Mouse (Mus musculus) layer of hippocampus, adult 9-10 months (tissue): ENCODE measurements around the gene Wbp2.

ENCODE experiments used
- DNase-seq: peaks from one replicate; pipeline ENCODE4 v3.0.0; 2022; ENCODE audit warnings: low spot score

Wbp2 gene

GRCm38 (mm10) chr11:116089545-116089944 lies 2.8 kb upstream of the Wbp2 start:
- no peak for DNase-seq

DNA sequence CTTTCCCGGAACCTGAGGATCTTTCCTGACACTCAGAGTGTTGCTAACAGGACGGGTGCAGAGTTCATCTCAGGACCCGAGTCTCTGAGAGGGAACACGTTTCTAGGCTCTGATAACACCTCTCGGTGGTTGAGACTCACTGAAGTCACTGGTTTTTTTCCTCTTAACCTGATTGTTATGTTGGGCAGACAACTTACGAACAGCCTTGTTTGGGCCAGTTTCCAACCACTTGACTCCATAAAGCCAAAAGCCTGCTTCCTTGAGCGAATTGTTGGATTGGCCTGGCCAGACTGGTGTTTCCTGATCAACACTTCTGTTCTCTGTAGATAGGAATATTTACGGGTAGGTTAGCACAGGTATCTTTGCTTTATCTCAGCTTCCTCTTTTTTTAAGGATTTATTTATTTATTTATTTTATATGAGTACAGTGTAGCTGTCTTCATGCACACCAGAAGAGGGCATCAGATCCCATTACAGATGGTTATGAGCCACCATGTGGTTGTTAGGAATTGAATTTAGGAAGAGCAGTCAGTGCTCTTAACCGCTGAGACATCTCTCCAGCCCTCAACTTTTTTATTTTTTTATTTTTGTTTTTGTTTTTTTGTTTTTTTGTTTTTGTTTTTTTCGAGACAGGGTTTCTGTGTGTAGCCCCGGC lies 2.1 kb upstream of the Wbp2 start:
- no peak for DNase-seq

GRCm38 (mm10) chr11:116088188-116088587 lies 1.4 kb upstream of the Wbp2 start:
- no peak for DNase-seq

GRCm38 (mm10) chr11:116087194-116088130 lies 667 bp upstream of the Wbp2 start:
- no peak for DNase-seq

GRCm38 (mm10) chr11:116084166-116084565 lies 2.6 kb downstream of the Wbp2 start:
- no peak for DNase-seq

DNA sequence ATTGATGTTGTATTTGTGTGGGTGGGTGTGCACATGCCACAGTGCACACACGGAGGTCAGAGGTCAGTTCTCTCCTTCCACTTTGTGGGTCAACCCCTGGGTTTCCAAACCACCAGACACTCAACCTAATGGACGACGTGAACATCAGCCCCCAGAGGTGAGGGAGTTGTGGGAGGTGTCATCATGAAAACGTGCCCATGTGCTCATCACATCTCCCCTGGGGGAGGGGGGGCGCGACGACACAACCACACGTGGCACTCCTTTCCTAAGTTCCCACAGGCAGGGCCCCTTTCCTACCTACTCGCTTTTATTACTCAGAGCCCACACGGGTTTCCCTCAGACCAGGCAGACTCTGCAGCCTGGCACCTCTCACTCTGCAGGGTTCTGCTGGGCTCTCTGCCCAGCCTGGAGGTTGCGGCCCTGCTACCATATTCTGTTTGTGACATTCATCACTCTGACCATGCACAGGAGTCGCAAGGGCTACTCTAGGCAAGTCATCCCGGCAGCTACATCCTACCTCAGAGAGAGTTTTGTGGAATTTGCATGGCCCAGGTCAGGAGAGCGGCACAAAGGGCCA lies 3.6 kb downstream of the Wbp2 start:
- DNase-seq = no peak

GRCm38 (mm10) chr11:116081081-116081480 lies 5.7 kb downstream of the Wbp2 start:
- DNase-seq = no peak

DNA sequence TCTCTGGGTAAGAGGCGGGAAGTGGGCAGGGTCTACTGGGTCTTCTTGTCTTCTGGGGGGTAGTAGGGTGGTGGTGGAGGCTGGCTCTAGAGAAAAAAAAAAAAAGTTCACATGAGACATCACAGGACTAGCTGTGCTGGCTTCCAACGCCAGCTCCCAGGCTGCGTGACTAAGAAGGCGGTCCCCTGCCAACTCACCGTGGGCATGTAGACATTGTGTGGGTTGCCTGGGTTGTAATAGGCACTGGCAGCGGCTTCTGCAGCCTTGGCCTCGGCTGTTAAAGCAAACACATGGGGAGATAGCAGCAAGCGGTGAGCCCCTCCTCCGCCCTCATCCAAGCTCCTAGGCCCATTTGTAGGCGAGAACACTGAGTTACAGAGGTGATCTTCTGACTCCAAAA lies 7.3 kb downstream of the Wbp2 start:
- DNase-seq = peak; percentile 61

GRCm38 (mm10) chr11:116078676-116079320 lies 8.0 kb downstream of the Wbp2 start:
- no peak for DNase-seq

DNA sequence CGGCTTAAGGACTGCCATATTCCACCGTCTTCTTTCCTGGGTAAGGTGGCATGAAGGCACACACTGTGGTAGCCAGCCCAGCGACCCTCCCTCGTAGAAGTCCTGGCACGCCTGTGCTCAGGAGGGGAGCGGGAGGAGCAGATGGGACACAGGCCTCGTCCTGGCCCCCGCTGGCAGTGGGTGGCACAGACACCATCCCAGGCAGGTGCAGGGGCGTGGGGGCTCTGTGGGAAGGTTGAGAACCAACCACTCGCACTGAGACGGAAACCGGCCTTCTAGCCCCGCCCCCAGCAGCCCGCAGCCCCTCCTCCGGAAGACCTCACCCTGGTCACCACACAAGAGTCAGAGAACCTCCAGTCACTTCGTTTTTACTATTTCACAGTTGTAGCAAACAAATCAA lies 8.6 kb downstream of the Wbp2 start:
- DNase-seq = no peak

DNA sequence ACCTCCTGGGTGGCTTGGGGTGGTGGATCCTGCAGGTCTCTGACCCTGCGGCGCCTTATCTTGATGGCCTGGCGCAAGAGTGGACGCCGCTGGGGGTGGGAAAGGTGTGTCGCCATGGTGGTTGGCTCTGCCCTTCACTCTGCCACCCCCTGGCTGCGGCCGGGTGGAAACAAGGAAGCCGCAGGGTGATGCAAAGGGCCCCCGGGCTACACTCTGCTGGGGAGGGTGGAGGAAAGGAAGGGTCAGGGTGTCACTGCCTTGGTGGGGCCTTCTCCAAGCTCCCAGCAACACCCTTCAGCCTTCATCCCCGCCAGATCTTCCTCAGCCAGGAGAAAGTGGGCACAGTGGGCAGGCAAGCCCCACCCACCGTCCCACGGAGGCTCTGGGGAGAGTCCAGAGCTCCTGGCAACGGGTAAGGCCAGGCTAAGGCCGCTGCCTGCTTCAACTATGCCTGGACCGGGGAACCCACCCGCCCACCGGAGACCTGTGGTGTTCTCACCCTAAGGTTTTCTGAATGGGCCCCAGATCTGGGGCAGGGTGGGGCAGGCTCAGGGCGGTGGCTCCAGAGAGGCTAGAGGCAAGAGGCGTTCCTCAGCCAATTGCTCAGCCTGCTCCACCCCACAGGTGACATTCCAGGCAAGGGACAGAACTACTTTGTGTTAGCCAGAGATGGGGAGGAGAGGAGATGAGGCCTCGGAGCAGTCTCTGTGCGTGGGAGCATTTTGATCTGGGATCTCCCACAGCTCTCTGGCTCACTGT lies 9.2 kb downstream of the Wbp2 start, which contains the start of gene Unc13d:
Gene Unc13d (minus strand): TSS at position 516 of the 759 bp plus-strand sequence.
- DNase-seq = no peak

DNA sequence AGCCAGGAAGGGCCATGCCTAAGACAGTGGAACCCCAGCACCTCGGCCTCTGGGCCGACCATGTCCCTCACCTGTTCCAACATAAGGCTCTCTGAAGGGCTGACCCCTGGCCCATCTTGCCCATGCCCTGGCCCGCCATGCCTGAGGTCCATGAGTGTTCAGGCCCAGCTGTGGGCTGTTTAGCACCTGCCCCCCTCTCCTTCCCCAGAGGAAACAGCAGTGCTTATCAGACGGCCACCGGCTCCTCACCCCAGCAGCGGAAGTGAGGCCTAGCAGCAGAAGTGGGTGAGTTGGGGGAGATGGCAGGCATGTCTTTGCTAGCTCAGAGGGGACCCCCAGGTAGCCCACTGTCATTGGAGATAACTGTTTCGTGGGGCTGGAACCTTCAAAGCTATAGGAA lies 10.0 kb downstream of the Wbp2 start:
- DNase-seq = no peak

GRCm38 (mm10) chr11:116076266-116076540 lies 10.6 kb downstream of the Wbp2 start:
- DNase-seq = no peak

GRCm38 (mm10) chr11:116075539-116076265 lies 11.1 kb downstream of the Wbp2 start:
- DNase-seq = no peak

- DNase-seq = no peak
Observed at GRCm38 (mm10) chr11:116074436-116074991, 12.3 kb downstream of the Wbp2 start.

DNA sequence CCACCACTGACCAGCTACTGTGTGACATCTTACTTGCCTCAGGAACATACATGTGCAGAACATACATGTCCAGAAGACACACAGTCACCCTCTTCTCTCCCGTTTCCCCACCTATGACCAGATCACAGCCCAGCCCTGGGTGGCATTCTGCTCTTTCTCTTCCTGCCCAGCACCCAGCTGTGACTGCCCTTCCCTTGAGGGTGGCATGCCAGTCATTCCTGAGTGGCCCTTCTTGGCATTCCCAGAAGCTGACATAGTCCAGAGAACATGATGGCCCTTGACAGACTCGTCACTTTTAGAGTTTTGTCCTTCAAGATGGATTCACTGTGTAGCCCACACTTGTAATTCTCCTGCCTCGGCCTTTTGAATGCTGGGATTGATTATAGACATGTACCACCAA lies 14.2 kb downstream of the Wbp2 start:
- no peak for DNase-seq

GRCm38 (mm10) chr11:116071510-116071909 lies 15.3 kb downstream of the Wbp2 start:
- DNase-seq = no peak

DNA sequence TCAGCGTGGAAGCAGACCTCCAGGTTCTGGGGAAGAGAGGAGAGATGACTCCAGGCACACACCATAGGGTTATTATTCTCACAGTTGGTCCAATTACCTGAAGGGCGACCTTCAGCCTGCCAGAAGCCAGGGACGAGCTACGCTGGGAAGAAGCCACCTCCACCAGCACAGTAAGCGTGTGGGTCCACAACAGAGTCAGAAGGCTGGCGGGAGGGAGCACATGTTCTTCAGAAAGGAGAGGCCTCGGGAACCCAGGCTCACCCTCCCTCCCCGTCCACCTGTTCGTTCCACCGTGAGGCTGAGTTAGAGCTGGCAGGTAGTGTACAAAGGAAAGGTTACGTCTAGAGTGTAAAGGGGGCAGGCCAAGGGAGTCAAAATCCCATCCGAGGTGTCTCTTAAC lies 21.4 kb downstream of the Wbp2 start:
- no peak for DNase-seq

DNA sequence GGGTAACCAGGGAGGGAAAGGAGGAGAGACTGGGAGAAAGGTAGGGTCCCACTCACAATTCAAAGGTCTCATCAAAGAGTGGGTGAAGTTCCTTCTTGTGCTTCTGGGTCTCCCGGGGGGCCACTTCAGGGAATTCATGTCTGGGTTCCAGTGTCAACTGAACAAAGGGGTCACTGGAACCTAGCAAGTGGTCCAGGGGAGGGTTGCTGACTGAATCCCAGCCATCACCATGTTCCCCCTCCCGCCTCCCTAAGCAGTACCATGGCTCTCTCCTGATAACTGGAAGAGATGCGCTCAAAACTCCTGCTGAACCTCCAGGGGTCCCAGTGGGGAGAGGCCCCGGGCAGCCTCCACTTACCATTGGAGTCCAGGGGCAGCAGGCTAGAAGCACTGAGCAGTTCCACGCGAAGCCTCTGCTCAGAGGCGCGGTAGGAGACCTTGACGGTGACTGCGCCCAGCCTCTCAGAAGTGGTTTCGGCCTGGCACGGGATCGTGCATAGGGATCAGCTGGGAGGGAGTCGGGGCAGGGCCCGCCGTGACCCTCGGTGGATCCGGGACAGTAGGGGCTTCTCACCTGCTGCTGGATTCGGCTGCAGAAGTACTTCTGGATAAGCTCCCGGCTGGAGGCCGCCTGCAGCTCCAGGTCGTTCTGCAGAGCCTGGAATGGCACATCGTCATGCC lies 22.5 kb downstream of the Wbp2 start:
- no peak for DNase-seq

- DNase-seq = no peak
Observed at GRCm38 (mm10) chr11:116063562-116063961, 23.2 kb downstream of the Wbp2 start.
